Mouse (Mus musculus) kidney, adult 2 months (tissue): ENCODE data around the gene Ttc25.

ENCODE experiments used
- CTCF ChIP-seq: fragments of 200-500 bp; conservative IDR thresholded peaks from 2 replicates; pipeline ENCODE4 v1.5.1; 2011; ENCODE audit warnings: low read depth, mild to moderate bottlenecking, control low read depth, low read length, moderate library complexity, mixed read lengths; ENCODE audit not compliant: insufficient read depth, insufficient read length
- POLR2A ChIP-seq: fragments of 200-500 bp; IDR thresholded peaks from one replicate; pipeline ENCODE4 v1.6.1; 2011; ENCODE audit warnings: low read depth, low read length, control low read depth

- no peak for TF ChIP-seq POLR2A
- TF ChIP-seq CTCF, result no peak
Observed at GRCm38 (mm10) chr11:100524358-100524757, 21.0 kb upstream of the Ttc25 start.
